Mouse (Mus musculus) MEL (cell line): ENCODE measurements around the gene Drc3.

ENCODE experiments used
- BHLHE40 ChIP-seq: IDR thresholded peaks from 2 replicates; pipeline ENCODE4 v1.6.1; 2012; ENCODE audit warnings: low read depth, mild to moderate bottlenecking, inconsistent platforms, low read length, improper control_type of control experiment, borderline replicate concordance
- EP300 ChIP-seq, 2 experiments: IDR thresholded peaks; 2 replicates each; pipeline ENCODE4 v1.6.1; 2011; ENCODE audit warnings: improper control_type of control experiment in 2 of 2, low read length in 2 of 2, low read depth in 1 of 2, mild to moderate bottlenecking in 1 of 2
- TAL1 ChIP-seq: IDR thresholded peaks from 2 replicates; pipeline ENCODE4 v1.6.1; 2012; ENCODE audit warnings: mild to moderate bottlenecking, inconsistent platforms, low read length, moderate library complexity, mixed read lengths

GRCm38 (mm10) chr11:60387944-60388343 lies 34.8 kb downstream of the Drc3 start:
- TF ChIP-seq EP300 (IDR thresholded peaks at IDR 0.05; ENCODE audit: low read depth in 1 of 2, low read length in 2 of 2): no peak
- no peak for TF ChIP-seq TAL1
- TF ChIP-seq BHLHE40: no peak
